34 mouse cellular contexts compared by ENCODE assay signal in genomic region chr6:71627325-71627724, GRCm38 (mm10).
"Had no signal": no experiment of that assay in that cellular context is flagged by ENCODE, and none has a peak within 500 bp of the region (broad histone marks: within the 10 kb centered on the region; RNA-seq: fewer than 3 reads in every experiment).

No protein-coding gene starts in this region.

- H3K27me3 ChIP-seq: heart, embryonic 12.5 days; heart, embryonic 13.5 days; heart, embryonic 15.5 days; hindbrain, embryonic 12.5 days; hindbrain, embryonic 13.5 days; hindbrain, embryonic 15.5 days; intestine, embryonic 15.5 days; kidney, embryonic 15.5 days had no signal

- DNase-seq: heart, postnatal 10 days; heart, postnatal 14 days; heart, postnatal 36 days; heart, postnatal 4 days; kidney, adult 11 months; kidney, adult 18-20 months; kidney, adult 2 months; kidney, adult 8-10 months; kidney, adult 9 months; kidney, postnatal 10 days; kidney, postnatal 14 days; kidney, postnatal 25 days; kidney, postnatal 36 days; kidney, postnatal 4 days; layer of hippocampus, adult 9-11 months; layer of hippocampus, postnatal 36 days had no signal

- H3K27ac ChIP-seq: heart, embryonic 13.5 days; heart, embryonic 15.5 days; hindbrain, embryonic 10.5 days; hindbrain, embryonic 12.5 days; hindbrain, embryonic 13.5 days; hindbrain, embryonic 14.5 days; hindbrain, embryonic 15.5 days; hindbrain, postnatal 0 days; intestine, embryonic 15.5 days; kidney, embryonic 15.5 days; kidney, postnatal 0 days; layer of hippocampus, adult 2 months; left cerebral cortex, adult 2 months had no signal

- H3K4me2 ChIP-seq: heart, embryonic 12.5 days; heart, embryonic 13.5 days; heart, embryonic 15.5 days; hindbrain, embryonic 12.5 days; hindbrain, embryonic 13.5 days; hindbrain, embryonic 14.5 days; hindbrain, embryonic 15.5 days; intestine, embryonic 15.5 days; kidney, embryonic 15.5 days had no signal

- ATAC-seq: hindbrain, embryonic 16.5 days; hindbrain, postnatal 0 days; inflammation-experienced regulatory T-cells, adult 6 months; intestine, embryonic 15.5 days; intestine, embryonic 16.5 days; intestine, postnatal 0 days had no signal

- H3K4me3 ChIP-seq: heart, embryonic 12.5 days; heart, embryonic 13.5 days; heart, embryonic 15.5 days; hindbrain, embryonic 10.5 days; hindbrain, embryonic 12.5 days; hindbrain, embryonic 13.5 days; hindbrain, embryonic 15.5 days; intestine, embryonic 15.5 days; kidney, embryonic 15.5 days; layer of hippocampus, adult 2 months; left cerebral cortex, adult 2 months had no signal

- H3K9me3 ChIP-seq: heart, embryonic 12.5 days; heart, embryonic 13.5 days; heart, embryonic 15.5 days; hindbrain, embryonic 10.5 days; hindbrain, embryonic 12.5 days; hindbrain, embryonic 13.5 days; hindbrain, embryonic 15.5 days; intestine, embryonic 15.5 days; kidney, embryonic 15.5 days had no signal

- H3K9ac ChIP-seq: heart, embryonic 12.5 days; heart, embryonic 13.5 days; heart, embryonic 15.5 days; hindbrain, embryonic 12.5 days; hindbrain, embryonic 13.5 days; hindbrain, embryonic 14.5 days; hindbrain, embryonic 15.5 days; intestine, embryonic 15.5 days; kidney, embryonic 15.5 days had no signal
